Mouse (Mus musculus) liver, embryonic 11.5 days (tissue): ENCODE data around the gene Topaz1. TPM values are rescaled to one million over a fixed set of nuclear protein-coding genes. Genes with fewer than 3 reads are reported as not detected.

Experiments
- ATAC-seq: fragments of 200-750 bp; cut with Nextera tagmentation; replicated peaks from 2 replicates; pipeline ENCODE4 v1.8.0; 2017; ENCODE audit warnings: moderate number of reproducible peaks, mild to moderate bottlenecking, moderate TSS enrichment, moderate library complexity; ENCODE audit not compliant: low FRiP score
- DNase-seq: peaks from one replicate; pipeline ENCODE4 v3.0.0-alpha.2; 2017; ENCODE audit warnings: low spot score
- H3K27ac ChIP-seq: fragments of 300-500 bp; sonication (generic); 2 replicates; pipeline ENCODE4 v1.5.1; 2014; ENCODE audit warnings: mild to moderate bottlenecking, low read depth, low read length, control low read depth
- H3K27me3 ChIP-seq: fragments of 300-500 bp; sonication (generic); replicated peaks from 2 replicates; pipeline ENCODE4 v1.6.1; 2014; ENCODE audit warnings: low read length, mixed read lengths; ENCODE audit not compliant: control insufficient read depth, insufficient read depth
- H3K36me3 ChIP-seq: fragments of 300-500 bp; sonication (generic); 2 replicates; pipeline ENCODE4 v1.6.1; 2014; ENCODE audit warnings: mild to moderate bottlenecking, low read length, moderate library complexity, mixed read lengths; ENCODE audit not compliant: control insufficient read depth, insufficient read depth
- H3K4me1 ChIP-seq: fragments of 300-500 bp; sonication (generic); replicated peaks from 2 replicates; pipeline ENCODE4 v1.6.1; 2014; ENCODE audit warnings: low read length, mixed read lengths; ENCODE audit not compliant: control insufficient read depth, insufficient read depth
- H3K4me2 ChIP-seq: fragments of 300-500 bp; sonication (generic); 2 replicates; pipeline ENCODE4 v1.6.1; 2014; ENCODE audit warnings: mild to moderate bottlenecking, control low read depth, moderate library complexity
- H3K4me3 ChIP-seq: fragments of 300-500 bp; sonication (generic); 2 replicates; pipeline ENCODE4 v1.5.1; 2014; ENCODE audit warnings: low read depth, low read length, control low read depth
- H3K9ac ChIP-seq: fragments of 300-500 bp; sonication (generic); 2 replicates; pipeline ENCODE4 v1.6.1; 2014; ENCODE audit warnings: low read depth, low read length, control low read depth
- H3K9me3 ChIP-seq: fragments of 300-500 bp; sonication (generic); 2 replicates; pipeline ENCODE4 v1.6.1; 2016; ENCODE audit warnings: low read length, inconsistent platforms, mixed read lengths; ENCODE audit not compliant: control insufficient read depth
- WGBS: fragments of 180-500 bp; shearing (Covaris S2); extraction: QIAGEN DNeasy Blood & Tissue Kit; methylation state at CpG from one replicate; pipeline ENCODE4 v1.1.7; 2014; 5-methylcytosine and 5-hydroxymethylcytosine counted together
- polyA plus RNA-seq: library from polyadenylated mRNA; unstranded; fragments of >200 nt; fragmentation: Nextera tagmentation; extraction: Ambion mirVana; gene quantifications from 2 replicates; pipeline ENCODE4 v1.2.1, GENCODE M21; 2014

The Topaz1 gene
- polyA plus RNA-seq, 1 experiment from 2014 or later, result not detected

- Histone ChIP-seq H3K4me2 (no peak overlapping the region), H3K9me3 (no peaks in the 10 kb centered on the region), H3K27ac (no peak overlapping the region), H3K36me3 (no peaks in the 10 kb centered on the region), H3K9ac (no peak overlapping the region), H3K4me3 (no peak overlapping the region), H3K27me3 (no peaks in the 10 kb centered on the region), H3K4me1 (no peaks in the 10 kb centered on the region)
- no peak for DNase-seq
- 76% methylated on average over 1 of the region's 1 CpGs for WGBS
- ATAC-seq, result 0 out of 2 replicates have a peak, but pooled peaks have one; percentile 36
Measured at GRCm38 (mm10) chr9:122786534-122786933, 39.4 kb downstream of the Topaz1 start.

GRCm38 (mm10) chr9:122805053-122805844 lies 58.1 kb downstream of the Topaz1 start, which contains the start of gene Tcaim:
TSS of gene Tcaim (plus strand) at chr9:122805539.
- peak; percentile 97 for ATAC-seq
- Histone ChIP-seq H3K4me3 (peak within 1 kb of the TSS; percentile 73), H3K36me3 (no peaks in the 10 kb centered on the region), H3K9ac (peak within 1 kb of the TSS; percentile 83), H3K4me1 (peaks cover 8% of the 10 kb centered on the region), H3K4me2 (peak within 1 kb of the TSS; percentile 95), H3K27me3 (no peaks in the 10 kb centered on the region), H3K9me3 (no peaks in the 10 kb centered on the region), H3K27ac (peak within 1 kb of the TSS; percentile 85)
- peak; percentile 89 for DNase-seq
- 6% methylated on average over 42 of the region's 42 CpGs for WGBS

GRCm38 (mm10) chr9:122805845-122806341 lies 58.7 kb downstream of the Topaz1 start:
- no peak for ATAC-seq
- H3K27ac ChIP-seq, result peak overlapping the region; percentile 85
- no peaks in the 10 kb centered on the region for H3K27me3 ChIP-seq
- no peak for DNase-seq
- H3K36me3 ChIP-seq, result no peaks in the 10 kb centered on the region
- peak overlapping the region; percentile 73 for H3K4me3 ChIP-seq
- H3K9me3 ChIP-seq, result no peaks in the 10 kb centered on the region
- peak overlapping the region; percentile 95 for H3K4me2 ChIP-seq
- 13% methylated on average over 10 of the region's 10 CpGs for WGBS
- H3K4me1 ChIP-seq, result peaks cover 8% of the 10 kb centered on the region
- H3K9ac ChIP-seq, result peak overlapping the region; percentile 83

DNA sequence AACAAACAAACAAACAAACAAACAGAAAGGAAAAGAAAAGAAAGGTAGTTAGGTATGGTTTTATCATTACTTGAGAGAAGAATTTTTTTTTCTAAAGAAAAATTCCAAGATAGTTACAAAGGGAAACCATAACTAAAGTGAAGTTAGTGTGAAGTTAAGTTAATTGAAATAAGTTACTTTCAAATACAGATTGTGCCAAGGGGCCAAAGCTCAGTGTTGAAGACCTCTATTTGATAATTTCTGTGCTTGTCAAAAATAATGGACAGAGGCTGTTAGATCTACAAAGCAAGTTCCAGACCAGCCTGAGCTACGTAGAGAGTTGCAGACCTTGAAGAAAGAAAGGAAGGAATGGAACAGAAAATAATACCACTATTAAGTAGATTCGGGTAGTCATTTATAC lies 60.0 kb downstream of the Topaz1 start:
- Histone ChIP-seq H3K36me3 (no peaks in the 10 kb centered on the region), H3K9me3 (no peaks in the 10 kb centered on the region), H3K9ac (no peak overlapping the region), H3K4me1 (peaks cover 8% of the 10 kb centered on the region), H3K4me3 (no peak overlapping the region), H3K27me3 (no peaks in the 10 kb centered on the region), H3K27ac (no peak overlapping the region), H3K4me2 (no peak overlapping the region)
- DNase-seq (no peak), ATAC-seq (no peak)
- WGBS, result 89% methylated on average over 2 of the region's 2 CpGs

DNA sequence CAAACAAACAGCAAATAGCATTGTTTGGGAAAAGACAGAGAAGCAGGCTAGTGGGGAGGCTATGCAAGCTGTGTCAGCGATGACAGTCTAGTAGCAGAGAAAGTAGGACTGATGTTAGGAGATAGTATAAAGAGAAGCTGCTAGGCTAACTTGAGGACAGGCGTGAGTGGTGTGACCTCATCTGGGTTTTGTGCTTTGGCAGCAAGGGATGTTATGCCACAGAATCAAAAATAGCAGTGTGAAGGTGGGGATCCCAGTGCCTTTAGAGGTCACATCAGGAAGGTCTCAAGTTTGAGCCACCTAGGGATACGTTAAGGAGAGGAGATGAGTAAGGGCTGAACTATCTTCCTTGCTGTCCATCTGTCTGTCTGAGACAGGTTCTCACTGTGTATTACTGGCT lies 63.1 kb downstream of the Topaz1 start:
- H3K9ac ChIP-seq, result no peak overlapping the region
- 81% methylated on average over 3 of the region's 3 CpGs for WGBS

DNA sequence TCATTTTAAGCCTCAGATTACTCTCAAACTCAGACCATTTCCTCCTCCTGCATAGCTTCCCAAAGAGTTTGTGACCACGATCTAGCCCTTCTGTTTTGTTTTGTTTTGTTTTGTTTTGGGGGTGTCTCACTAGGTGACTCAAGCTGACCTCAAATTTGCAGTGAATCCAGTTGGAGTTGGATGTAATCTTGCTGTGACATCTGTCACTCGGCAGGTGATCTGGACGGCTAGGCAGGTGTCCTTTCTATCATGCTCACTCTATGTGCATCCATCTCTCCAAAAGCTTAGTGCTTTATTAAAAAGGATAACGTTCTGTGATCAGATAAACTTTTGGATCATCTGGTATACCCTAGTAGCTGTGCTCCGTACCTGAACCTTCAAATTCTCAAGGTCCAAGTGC lies 65.2 kb downstream of the Topaz1 start:
- no peaks in the 10 kb centered on the region for H3K27me3 ChIP-seq
- no peaks in the 10 kb centered on the region for H3K4me1 ChIP-seq
- WGBS, result 82% methylated on average over 5 of the region's 5 CpGs
- no peak overlapping the region for H3K4me2 ChIP-seq
- H3K36me3 ChIP-seq, result no peaks in the 10 kb centered on the region
- DNase-seq (no peak), ATAC-seq (no peak)
- H3K27ac ChIP-seq, result no peak overlapping the region
- no peak overlapping the region for H3K4me3 ChIP-seq
- no peak overlapping the region for H3K9ac ChIP-seq
- H3K9me3 ChIP-seq, result no peaks in the 10 kb centered on the region

More for the DNA sequence above, 63.1 kb downstream of the Topaz1 start:
- ATAC-seq (no peak), DNase-seq (no peak)
- Histone ChIP-seq H3K27me3 (no peaks in the 10 kb centered on the region), H3K9me3 (no peaks in the 10 kb centered on the region), H3K36me3 (no peaks in the 10 kb centered on the region), H3K27ac (no peak overlapping the region), H3K4me2 (no peak overlapping the region), H3K4me3 (no peak overlapping the region), H3K4me1 (peaks cover 8% of the 10 kb centered on the region)

- Histone ChIP-seq H3K36me3 (no peaks in the 10 kb centered on the region), H3K4me3 (no peak overlapping the region), H3K9ac (no peak overlapping the region), H3K9me3 (no peaks in the 10 kb centered on the region), H3K27me3 (no peaks in the 10 kb centered on the region), H3K4me1 (no peaks in the 10 kb centered on the region), H3K27ac (no peak overlapping the region), H3K4me2 (no peak overlapping the region)
- ATAC-seq (no peak), DNase-seq (no peak)
- WGBS, result 78% methylated on average over 2 of the region's 2 CpGs
Measured at GRCm38 (mm10) chr9:122814775-122815174, 67.6 kb downstream of the Topaz1 start.

DNA sequence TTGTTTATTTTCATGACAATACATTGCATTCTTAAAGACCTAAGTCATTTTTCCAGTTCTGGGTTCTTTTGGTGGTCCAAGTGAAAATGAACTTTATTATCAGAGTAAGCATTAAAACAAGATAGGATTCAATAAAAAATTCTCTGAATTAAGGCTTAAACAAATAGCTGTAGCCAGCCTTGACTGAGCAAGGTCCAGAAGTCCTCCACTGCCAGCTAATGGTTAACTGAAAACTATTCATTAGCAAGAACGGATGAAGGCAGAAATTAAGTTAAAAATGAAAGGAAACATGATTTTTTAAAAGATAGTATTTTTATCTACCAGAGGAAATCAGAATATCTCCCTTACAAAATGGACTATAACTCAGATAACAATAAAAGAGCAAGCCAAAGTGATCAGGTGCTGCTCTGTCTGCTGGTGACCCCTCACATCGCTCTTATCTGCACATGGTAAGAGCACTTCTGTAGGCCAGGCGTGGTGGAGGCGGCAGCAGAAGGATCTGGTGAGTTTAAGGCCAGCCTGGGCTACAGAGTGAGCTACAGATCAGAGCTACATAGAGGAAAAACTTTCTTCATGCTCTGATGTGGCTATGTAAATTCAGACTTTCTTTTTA lies 68.2 kb downstream of the Topaz1 start:
- Histone ChIP-seq H3K4me3 (no peak overlapping the region), H3K4me1 (no peaks in the 10 kb centered on the region), H3K27ac (no peak overlapping the region), H3K27me3 (no peaks in the 10 kb centered on the region), H3K9ac (no peak overlapping the region), H3K4me2 (no peak overlapping the region), H3K9me3 (no peaks in the 10 kb centered on the region), H3K36me3 (no peaks in the 10 kb centered on the region)
- ATAC-seq (0 out of 2 replicates have a peak, but pooled peaks have one; percentile 47), DNase-seq (no peak)
- WGBS, result 67% methylated on average over 4 of the region's 4 CpGs
